Mouse (Mus musculus): ENCODE measurements around the gene Twist2.

Gene Twist2

DNA sequence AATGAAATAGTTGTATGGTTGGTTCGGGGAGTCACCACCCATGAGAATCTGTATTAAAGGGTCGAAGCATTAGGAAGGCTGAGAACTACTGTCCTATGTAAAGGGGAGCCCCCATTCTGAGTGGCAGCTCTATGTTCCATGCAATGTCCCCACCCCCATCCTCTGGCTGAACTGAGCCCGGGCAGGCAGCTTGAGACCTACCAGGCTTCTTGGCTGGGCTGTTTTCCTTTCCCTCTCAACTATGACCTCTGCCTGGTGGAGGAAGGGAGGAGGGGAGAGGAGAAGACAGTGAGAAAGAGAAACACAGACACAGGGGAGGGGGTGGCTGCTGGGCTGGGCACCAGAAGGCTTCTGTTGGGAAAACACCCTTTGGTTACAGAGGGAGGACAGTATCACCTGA, 1.9 kb upstream of the Twist2 start:
- DNase-seq (ENCODE audit: low read depth, low spot score), result no peak
- no peaks in the 10 kb centered on the region for H3K27me3 ChIP-seq (ENCODE audit: control insufficient read depth, insufficient read depth, low read length, poor library complexity, severe bottlenecking)
- no peaks in the 10 kb centered on the region for H3K36me3 ChIP-seq (ENCODE audit: control insufficient read depth, insufficient read depth, low read length, poor library complexity, severe bottlenecking)

DNA sequence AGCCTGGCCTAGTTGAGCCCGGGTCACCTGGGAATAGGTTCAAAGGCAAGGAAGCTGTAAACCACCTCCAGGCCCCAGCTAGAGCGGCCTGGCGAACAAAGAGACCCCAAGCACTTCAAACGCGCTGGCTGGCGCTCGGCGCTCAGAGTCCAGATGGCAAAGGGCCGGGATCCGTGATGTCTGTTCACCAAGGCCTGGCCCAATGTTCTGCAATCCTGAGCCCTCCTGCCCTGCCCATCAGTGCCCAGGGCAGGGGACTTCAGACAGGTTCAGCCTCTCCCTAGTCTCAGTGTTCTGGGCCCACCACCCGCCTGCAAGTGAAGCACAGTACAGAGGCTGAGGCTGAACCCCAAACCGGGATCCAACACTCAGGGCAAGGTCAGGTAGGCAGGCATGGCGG, 913 bp upstream of the Twist2 start:
- H3K27me3 ChIP-seq (ENCODE audit: control insufficient read depth, insufficient read depth, low read length, poor library complexity, severe bottlenecking), result no peaks in the 10 kb centered on the region
- no peaks in the 10 kb centered on the region for H3K36me3 ChIP-seq (ENCODE audit: control insufficient read depth, insufficient read depth, low read length, poor library complexity, severe bottlenecking)
- DNase-seq (ENCODE audit: low read depth, low spot score), result no peak

DNA sequence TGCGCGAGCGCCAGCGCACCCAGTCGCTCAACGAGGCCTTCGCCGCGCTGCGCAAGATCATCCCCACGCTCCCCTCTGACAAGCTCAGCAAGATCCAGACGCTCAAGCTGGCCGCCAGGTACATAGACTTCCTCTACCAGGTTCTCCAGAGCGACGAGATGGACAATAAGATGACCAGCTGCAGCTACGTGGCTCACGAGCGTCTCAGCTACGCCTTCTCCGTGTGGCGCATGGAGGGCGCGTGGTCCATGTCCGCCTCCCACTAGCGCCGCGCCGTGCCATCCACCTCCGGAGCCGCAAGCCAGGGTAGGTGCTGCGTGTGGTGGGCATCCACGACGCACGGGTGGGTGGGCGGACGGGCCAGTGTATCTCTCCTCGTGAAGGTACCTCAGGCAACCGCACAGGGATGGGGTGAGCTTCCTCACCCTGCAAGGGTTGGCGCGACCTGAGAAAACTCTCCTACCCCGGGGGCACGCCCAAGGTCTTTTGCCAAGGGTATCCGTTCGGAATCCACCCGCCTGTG, 644 bp downstream of the Twist2 start:
- Histone ChIP-seq H3K27me3 (ENCODE audit: control insufficient read depth, insufficient read depth, low read length, poor library complexity, severe bottlenecking) (no peaks in the 10 kb centered on the region), H3K36me3 (ENCODE audit: control insufficient read depth, insufficient read depth, low read length, poor library complexity, severe bottlenecking) (no peaks in the 10 kb centered on the region)
- DNase-seq (ENCODE audit: low read depth, low spot score), result no peak

DNA sequence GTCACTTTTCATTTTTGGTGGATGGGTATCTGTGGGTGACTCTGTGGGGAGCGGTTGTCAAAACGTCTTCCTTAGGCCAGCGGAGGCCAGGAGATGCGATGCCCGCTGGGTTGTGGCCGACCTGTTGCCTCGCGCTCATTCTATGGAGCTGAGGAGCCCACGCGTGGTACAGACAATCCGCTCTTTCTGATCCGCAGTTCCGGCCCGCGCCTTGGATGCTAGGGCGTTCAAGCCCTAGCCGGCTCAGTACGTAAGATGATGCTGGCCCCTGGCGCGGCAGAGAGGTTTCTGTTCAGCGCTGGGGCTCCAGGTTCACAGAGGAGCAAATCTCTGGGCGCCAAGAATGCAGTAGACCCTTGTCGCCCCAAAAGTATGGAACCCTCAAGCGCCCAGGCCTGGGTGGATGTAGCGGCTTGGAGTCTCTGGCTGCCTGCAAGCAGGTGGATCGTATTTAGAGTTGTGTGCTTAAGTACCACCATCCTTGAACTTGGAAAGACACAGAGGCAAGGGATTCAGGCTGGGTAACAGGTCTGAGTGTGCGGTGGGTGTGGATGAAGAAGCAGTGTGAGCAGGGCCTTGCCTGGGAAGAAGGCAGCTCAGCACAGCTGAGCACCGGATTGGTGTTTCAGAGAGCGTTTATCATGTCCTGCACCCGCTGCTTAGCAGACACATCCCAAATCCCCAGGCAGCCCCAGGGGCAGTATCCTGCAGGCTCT, 1.3 kb downstream of the Twist2 start:
- Histone ChIP-seq H3K36me3 (ENCODE audit: control insufficient read depth, insufficient read depth, low read length, poor library complexity, severe bottlenecking) (no peaks in the 10 kb centered on the region), H3K27me3 (ENCODE audit: control insufficient read depth, insufficient read depth, low read length, poor library complexity, severe bottlenecking) (no peaks in the 10 kb centered on the region)
- no peak for DNase-seq (ENCODE audit: low read depth, low spot score)

DNA sequence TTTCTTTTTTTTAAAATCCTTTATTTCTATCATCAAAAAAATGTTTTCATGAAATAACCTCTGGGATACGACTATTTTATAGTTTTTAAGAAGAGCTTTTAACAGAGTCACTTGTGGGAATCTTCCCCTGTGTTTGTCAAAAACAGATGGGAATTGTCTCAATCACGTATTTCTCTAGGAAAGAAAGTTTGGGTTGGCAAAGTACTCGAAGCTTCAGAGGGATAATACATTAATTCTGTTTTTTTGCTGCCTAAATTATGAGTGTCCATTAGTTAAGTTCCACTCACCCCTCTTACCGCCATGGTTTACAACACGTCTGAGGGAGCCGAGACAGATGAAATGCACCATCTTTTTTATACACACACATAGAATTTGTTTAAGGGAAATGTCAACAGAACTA, 2.2 kb downstream of the Twist2 start:
- no peak for DNase-seq (ENCODE audit: low read depth, low spot score)
- Histone ChIP-seq H3K27me3 (ENCODE audit: control insufficient read depth, insufficient read depth, low read length, poor library complexity, severe bottlenecking) (no peaks in the 10 kb centered on the region), H3K36me3 (ENCODE audit: control insufficient read depth, insufficient read depth, low read length, poor library complexity, severe bottlenecking) (no peaks in the 10 kb centered on the region)

DNA sequence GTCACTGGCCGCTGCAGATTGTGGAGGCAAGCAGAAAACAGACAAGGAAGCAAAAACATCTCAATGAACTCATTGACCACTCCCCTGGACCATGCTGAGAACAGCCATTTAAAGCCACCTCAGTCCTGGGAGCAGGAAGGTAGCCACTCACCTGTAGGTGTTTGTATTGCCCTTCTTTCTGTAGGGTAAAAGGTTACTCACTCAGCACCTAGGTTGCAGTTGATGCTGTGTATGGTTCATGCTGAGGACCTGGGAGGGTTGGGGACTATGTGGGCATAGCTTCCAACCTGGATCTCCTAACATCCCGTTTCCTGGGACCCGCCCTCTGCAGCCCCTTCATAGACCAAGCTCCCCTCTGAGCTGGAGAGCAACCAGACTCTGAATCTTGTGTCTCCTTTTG, 14.8 kb downstream of the Twist2 start:
- Histone ChIP-seq H3K27me3 (ENCODE audit: control insufficient read depth, insufficient read depth, low read length, poor library complexity, severe bottlenecking) (no peaks in the 10 kb centered on the region), H3K36me3 (ENCODE audit: control insufficient read depth, insufficient read depth, low read length, poor library complexity, severe bottlenecking) (no peaks in the 10 kb centered on the region)
- DNase-seq (ENCODE audit: low read depth, low spot score), result no peak

DNA sequence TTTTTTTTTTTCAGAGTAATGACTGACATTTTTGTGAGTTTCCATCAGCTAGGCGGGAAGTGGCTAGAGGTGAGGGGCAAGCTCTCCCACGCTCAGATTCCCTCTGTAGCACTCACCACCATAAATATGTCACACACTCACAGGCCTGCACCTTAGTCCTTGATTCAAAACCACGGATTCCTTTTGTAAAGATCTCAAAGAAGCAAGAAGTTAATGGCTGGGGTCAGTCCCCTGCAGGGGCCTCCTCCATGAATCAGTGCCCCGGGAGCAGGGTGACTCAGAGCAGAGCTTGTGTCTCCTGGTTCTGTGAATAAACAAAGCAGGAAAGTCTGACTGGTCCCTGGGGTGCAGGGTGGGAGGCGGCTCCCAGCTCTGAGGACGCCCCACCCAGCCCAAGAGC, 15.3 kb downstream of the Twist2 start:
- DNase-seq (ENCODE audit: low read depth, low spot score), result no peak
- no peaks in the 10 kb centered on the region for H3K36me3 ChIP-seq (ENCODE audit: control insufficient read depth, insufficient read depth, low read length, poor library complexity, severe bottlenecking)
- H3K27me3 ChIP-seq (ENCODE audit: control insufficient read depth, insufficient read depth, low read length, poor library complexity, severe bottlenecking), result no peaks in the 10 kb centered on the region

DNA sequence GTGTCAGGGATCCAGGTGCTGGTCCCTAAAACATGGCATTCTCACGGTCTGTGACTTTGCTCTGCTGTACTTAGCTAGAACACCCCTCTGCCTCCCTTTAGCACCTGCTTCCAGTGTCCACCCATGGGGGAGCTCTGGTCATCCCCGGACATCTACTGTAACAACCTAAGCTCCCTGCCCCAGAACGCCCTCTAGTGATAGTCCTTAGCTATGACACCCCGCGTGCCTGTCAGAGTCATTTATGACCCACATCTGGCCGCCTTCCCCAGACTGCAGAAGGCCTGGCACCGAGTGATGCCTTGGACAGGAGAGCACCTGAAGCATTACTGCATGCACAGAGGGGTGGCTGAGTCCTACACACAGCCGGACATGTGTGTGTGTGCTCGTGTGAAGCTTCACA, 18.0 kb downstream of the Twist2 start:
- Histone ChIP-seq H3K27me3 (ENCODE audit: control insufficient read depth, insufficient read depth, low read length, poor library complexity, severe bottlenecking) (no peaks in the 10 kb centered on the region), H3K36me3 (ENCODE audit: control insufficient read depth, insufficient read depth, low read length, poor library complexity, severe bottlenecking) (no peaks in the 10 kb centered on the region)
- DNase-seq (ENCODE audit: low read depth, low spot score), result no peak

DNA sequence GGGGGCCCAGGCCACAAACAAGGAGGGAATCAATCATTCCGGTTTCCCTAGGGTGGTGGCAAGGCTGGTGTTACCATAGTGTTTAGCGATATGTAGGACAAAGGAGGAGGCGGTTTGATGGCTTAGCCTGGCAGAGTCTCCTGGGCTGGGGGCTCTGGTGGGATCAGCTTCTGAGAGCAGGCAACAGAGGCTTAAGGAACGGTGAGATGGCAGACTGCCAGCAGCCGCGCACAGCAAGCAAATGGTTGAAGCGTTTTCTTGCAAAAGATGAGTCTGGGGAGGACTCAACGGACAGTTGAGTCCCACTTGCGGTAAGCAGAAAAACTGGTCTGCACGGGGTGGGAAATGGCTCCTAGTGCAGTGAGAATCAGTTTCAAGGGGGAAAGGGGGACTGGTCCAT, 19.3 kb downstream of the Twist2 start:
- Histone ChIP-seq H3K36me3 (ENCODE audit: control insufficient read depth, insufficient read depth, low read length, poor library complexity, severe bottlenecking) (no peaks in the 10 kb centered on the region), H3K27me3 (ENCODE audit: control insufficient read depth, insufficient read depth, low read length, poor library complexity, severe bottlenecking) (no peaks in the 10 kb centered on the region)
- DNase-seq (ENCODE audit: low read depth, low spot score), result no peak

DNA sequence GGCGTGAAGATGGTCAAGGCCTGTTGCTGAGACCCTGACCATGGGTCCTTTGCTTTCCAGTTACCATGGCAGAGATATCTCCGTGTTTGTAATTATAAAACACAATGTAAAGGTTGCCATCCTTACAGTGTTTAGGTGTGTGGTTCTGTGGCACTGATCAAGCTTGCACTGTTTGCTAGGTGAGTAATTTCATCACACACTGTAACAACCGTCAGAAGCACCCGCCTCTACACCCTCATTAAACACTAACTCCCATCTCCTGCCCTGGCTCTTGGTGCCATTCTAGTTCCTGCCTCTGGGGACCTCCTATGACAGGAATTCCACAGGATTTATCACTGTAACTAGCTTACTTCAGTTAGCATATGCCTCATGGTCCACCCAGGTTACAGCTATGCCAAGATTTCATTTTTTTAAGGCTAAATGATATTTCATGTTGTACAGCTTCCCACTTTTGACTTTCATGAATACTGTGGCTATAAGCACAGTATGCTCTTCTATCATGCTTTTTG, 21.1 kb downstream of the Twist2 start:
- no peak for DNase-seq (ENCODE audit: low read depth, low spot score)
- no peaks in the 10 kb centered on the region for H3K36me3 ChIP-seq (ENCODE audit: control insufficient read depth, insufficient read depth, low read length, poor library complexity, severe bottlenecking)
- no peaks in the 10 kb centered on the region for H3K27me3 ChIP-seq (ENCODE audit: control insufficient read depth, insufficient read depth, low read length, poor library complexity, severe bottlenecking)

DNA sequence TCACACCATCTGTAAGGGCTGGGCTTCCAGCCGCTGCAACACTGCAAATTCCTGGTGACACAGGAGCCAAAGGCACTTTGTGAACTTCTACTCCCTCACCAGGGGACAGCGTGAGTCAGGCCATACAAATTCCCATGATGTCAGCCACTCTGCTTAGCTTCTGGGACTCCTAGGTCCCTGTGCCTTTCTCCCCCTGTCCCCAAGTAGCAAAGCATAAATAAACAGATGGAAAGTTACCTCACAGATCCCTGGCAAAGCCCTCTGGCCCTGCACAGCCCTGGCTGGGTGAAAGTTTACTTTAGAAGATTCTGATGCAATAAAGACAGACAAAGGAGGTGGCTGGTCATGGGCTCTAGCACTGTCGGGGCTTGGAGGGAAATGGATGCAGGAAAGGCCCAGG, 22.3 kb downstream of the Twist2 start:
- no peaks in the 10 kb centered on the region for H3K36me3 ChIP-seq (ENCODE audit: control insufficient read depth, insufficient read depth, low read length, poor library complexity, severe bottlenecking)
- DNase-seq (ENCODE audit: low read depth, low spot score), result no peak
- no peaks in the 10 kb centered on the region for H3K27me3 ChIP-seq (ENCODE audit: control insufficient read depth, insufficient read depth, low read length, poor library complexity, severe bottlenecking)

DNA sequence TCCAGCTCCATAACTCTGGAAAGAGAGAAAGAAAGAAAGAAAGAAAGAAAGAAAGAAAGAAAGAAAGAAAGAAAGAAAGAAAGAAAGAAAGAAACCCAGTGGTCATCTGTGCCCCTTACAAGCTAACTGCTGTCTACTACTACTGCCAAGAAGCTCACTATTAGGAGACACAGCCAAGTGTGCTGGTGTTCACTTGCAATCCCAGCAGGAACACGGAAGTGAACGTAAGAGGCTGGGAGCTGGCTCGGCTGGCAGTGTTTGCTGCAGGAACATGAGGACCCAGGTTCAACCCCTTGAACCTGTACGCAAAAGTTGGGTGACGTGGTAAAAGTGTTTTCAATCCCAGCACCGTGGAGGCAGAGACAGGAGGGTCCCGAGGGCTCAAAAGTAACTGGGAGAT, 22.7 kb downstream of the Twist2 start:
- DNase-seq (ENCODE audit: low read depth, low spot score), result no peak
- H3K36me3 ChIP-seq (ENCODE audit: control insufficient read depth, insufficient read depth, low read length, poor library complexity, severe bottlenecking), result no peaks in the 10 kb centered on the region

DNA sequence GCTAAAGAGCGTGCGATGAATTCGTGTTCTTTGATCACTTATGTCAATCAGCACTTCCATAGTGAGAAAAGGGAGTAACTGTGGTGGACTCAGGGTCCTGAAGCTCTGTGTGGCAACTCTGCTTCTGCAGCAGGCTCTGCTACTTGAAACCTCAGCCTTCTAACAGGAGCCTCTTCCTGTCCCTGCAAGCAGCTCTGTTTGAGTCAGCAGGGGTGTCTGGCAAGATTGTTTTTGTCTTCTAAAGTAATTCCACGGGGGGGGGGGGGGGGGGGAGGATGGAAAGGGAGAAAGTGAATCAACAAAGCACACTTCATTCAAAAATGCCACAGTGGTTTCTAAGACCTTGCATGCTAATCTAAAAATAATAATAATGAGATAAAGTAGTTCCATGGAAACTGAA, 24.0 kb downstream of the Twist2 start:
- Histone ChIP-seq H3K36me3 (ENCODE audit: control insufficient read depth, insufficient read depth, low read length, poor library complexity, severe bottlenecking) (no peaks in the 10 kb centered on the region), H3K27me3 (ENCODE audit: control insufficient read depth, insufficient read depth, low read length, poor library complexity, severe bottlenecking) (no peaks in the 10 kb centered on the region)
- no peak for DNase-seq (ENCODE audit: low read depth, low spot score)

More for the DNA sequence above, 22.7 kb downstream of the Twist2 start:
- H3K27me3 ChIP-seq (ENCODE audit: control insufficient read depth, insufficient read depth, low read length, poor library complexity, severe bottlenecking), result no peaks in the 10 kb centered on the region

DNA sequence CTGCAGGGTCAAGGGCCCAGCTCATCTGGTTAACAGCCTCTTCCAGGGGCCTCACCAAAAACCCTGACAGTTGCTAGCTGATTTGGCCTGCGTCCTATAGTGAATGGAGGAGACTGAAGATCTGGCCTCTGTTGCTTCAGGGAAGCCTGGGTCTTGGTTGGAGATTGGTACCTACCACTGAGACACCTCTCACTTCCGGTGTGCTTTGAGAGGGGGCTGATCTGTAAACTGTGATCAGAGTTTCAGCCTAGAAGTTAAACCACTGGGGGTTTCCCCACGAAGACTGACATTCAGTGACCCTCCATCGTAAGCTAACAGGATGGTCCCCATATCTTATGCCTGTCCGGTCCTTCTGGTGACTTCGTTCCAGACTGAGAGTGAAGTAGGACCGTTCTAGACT, 30.7 kb downstream of the Twist2 start:
- no peaks in the 10 kb centered on the region for H3K36me3 ChIP-seq (ENCODE audit: control insufficient read depth, insufficient read depth, low read length, poor library complexity, severe bottlenecking)
- DNase-seq (ENCODE audit: low read depth, low spot score), result no peak
- no peaks in the 10 kb centered on the region for H3K27me3 ChIP-seq (ENCODE audit: control insufficient read depth, insufficient read depth, low read length, poor library complexity, severe bottlenecking)

DNA sequence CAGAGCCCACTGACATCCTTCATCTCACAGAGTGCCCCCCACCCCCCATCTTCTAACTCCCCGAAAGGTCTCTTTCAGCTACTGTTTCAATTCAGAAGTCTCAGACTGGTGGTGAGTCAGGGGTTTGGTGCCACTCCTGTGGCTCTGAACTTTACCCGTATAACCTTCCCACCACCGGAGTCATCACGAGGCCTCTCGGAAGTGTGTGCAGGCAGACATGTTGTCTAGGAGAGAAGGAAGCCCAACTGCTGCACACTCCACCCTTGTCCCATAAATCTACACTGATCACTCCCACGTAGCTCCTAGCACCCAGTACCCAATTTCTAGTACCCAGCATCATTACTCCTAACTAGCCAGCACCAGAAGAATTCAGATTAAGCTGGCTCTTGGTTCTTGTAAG, 38.3 kb downstream of the Twist2 start:
- DNase-seq (ENCODE audit: low read depth, low spot score), result no peak
- no peaks in the 10 kb centered on the region for H3K36me3 ChIP-seq (ENCODE audit: control insufficient read depth, insufficient read depth, low read length, poor library complexity, severe bottlenecking)
- H3K27me3 ChIP-seq (ENCODE audit: control insufficient read depth, insufficient read depth, low read length, poor library complexity, severe bottlenecking), result no peaks in the 10 kb centered on the region

DNA sequence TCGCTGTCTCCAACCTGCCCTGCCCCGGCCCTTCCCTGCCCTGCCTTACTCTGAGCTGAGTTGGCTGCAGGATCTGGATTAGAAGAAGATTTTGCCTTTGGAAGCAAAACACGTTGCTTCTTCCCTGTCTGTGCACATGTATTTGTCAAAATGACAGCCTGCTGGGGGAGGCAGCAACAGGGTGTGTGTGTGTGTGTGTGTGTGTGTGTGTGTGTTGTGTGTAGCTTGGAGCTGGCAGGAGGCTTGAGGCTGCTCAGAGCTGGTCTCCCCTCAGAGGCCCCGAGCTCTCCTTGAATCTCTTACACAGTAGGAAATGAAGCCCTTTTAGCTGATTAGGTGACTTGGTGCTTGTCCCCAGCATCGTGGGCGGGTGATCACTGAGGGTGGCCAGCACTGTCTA, 38.7 kb downstream of the Twist2 start:
- no peaks in the 10 kb centered on the region for H3K27me3 ChIP-seq (ENCODE audit: control insufficient read depth, insufficient read depth, low read length, poor library complexity, severe bottlenecking)
- no peaks in the 10 kb centered on the region for H3K36me3 ChIP-seq (ENCODE audit: control insufficient read depth, insufficient read depth, low read length, poor library complexity, severe bottlenecking)
- DNase-seq (ENCODE audit: low read depth, low spot score), result no peak

All from splenic B cell, adult 2 months (primary cell).